Mouse (Mus musculus): Measurements from ENCODE around the gene Rcn1. TPM values are rescaled to one million over a fixed set of nuclear protein-coding genes. Genes with fewer than 3 reads are reported as not detected.

Gene Rcn1
- polyA plus RNA-seq, 1 experiment, result 97.3 TPM

- H3K36me3 ChIP-seq (ENCODE audit: control insufficient read depth, insufficient read depth), result no peaks in the 10 kb centered on the region
- no peak overlapping the region for H3ac ChIP-seq (ENCODE audit: control insufficient read depth, insufficient read length, low read depth)
- TF ChIP-seq USF1 (IDR thresholded peaks at IDR 0.05; ENCODE audit: low read depth), result no peak
- TF ChIP-seq FOSL1 (IDR thresholded peaks at IDR 0.05; ENCODE audit: insufficient read depth, low read length, poor library complexity, severe bottlenecking), result no peak
- TF ChIP-seq CEBPB (IDR thresholded peaks at IDR 0.05; ENCODE audit: low read depth), result no peak
- TF ChIP-seq MAX (IDR thresholded peaks at IDR 0.05), result no peak
- no peak for TF ChIP-seq MYOG (IDR thresholded peaks at IDR 0.05; ENCODE audit: control insufficient read depth, extremely low read depth, insufficient read length)
- no peak for TF ChIP-seq MYOD1 (IDR thresholded peaks at IDR 0.05; ENCODE audit: control insufficient read depth, insufficient read length, low read depth)
- no peak for TF ChIP-seq CTCF (IDR thresholded peaks at IDR 0.05; ENCODE audit: control insufficient read depth, insufficient read depth, insufficient read length)
- H3K27me3 ChIP-seq (ENCODE audit: control insufficient read depth, insufficient read depth, insufficient read length), result no peaks in the 10 kb centered on the region
- H3K4me3 ChIP-seq (ENCODE audit: insufficient read depth, poor library complexity, severe bottlenecking), result no peak overlapping the region
- H3K79me2 ChIP-seq (ENCODE audit: control insufficient read depth, insufficient read depth), result no peaks in the 10 kb centered on the region
- H3K79me3 ChIP-seq (ENCODE audit: low read depth), result no peaks in the 10 kb centered on the region
These were observed 18.5 kb upstream of the Rcn1 start for GRCm38 (mm10) chr2:105417663-105418062.

GRCm38 (mm10) chr2:105416660-105417348 lies 17.7 kb upstream of the Rcn1 start:
- H3K36me3 ChIP-seq (ENCODE audit: control insufficient read depth, insufficient read depth), result no peaks in the 10 kb centered on the region
- no peak for TF ChIP-seq USF1 (IDR thresholded peaks at IDR 0.05; ENCODE audit: low read depth)
- no peak for TF ChIP-seq MYOG (IDR thresholded peaks at IDR 0.05; ENCODE audit: control insufficient read depth, extremely low read depth, insufficient read length)
- no peak for TF ChIP-seq CEBPB (IDR thresholded peaks at IDR 0.05; ENCODE audit: low read depth)
- TF ChIP-seq MYOD1 (IDR thresholded peaks at IDR 0.05; ENCODE audit: control insufficient read depth, insufficient read length, low read depth), result no peak
- no peak for TF ChIP-seq CTCF (IDR thresholded peaks at IDR 0.05; ENCODE audit: control insufficient read depth, insufficient read depth, insufficient read length)
- TF ChIP-seq MAX (IDR thresholded peaks at IDR 0.05), result no peak
- no peak for TF ChIP-seq FOSL1 (IDR thresholded peaks at IDR 0.05; ENCODE audit: insufficient read depth, low read length, poor library complexity, severe bottlenecking)
- H3K4me3 ChIP-seq (ENCODE audit: insufficient read depth, poor library complexity, severe bottlenecking), result no peak overlapping the region
- no peak overlapping the region for H3ac ChIP-seq (ENCODE audit: control insufficient read depth, insufficient read length, low read depth)
- no peaks in the 10 kb centered on the region for H3K79me3 ChIP-seq (ENCODE audit: low read depth)
- H3K79me2 ChIP-seq (ENCODE audit: control insufficient read depth, insufficient read depth), result no peaks in the 10 kb centered on the region
- H3K27me3 ChIP-seq (ENCODE audit: control insufficient read depth, insufficient read depth, insufficient read length), result no peaks in the 10 kb centered on the region

- Histone ChIP-seq H3K4me3 (ENCODE audit: insufficient read depth, poor library complexity, severe bottlenecking) (no peak overlapping the region), H3ac (ENCODE audit: control insufficient read depth, insufficient read length, low read depth) (no peak overlapping the region), H3K36me3 (ENCODE audit: control insufficient read depth, insufficient read depth) (no peaks in the 10 kb centered on the region), H3K79me3 (ENCODE audit: low read depth) (no peaks in the 10 kb centered on the region), H3K79me2 (ENCODE audit: control insufficient read depth, insufficient read depth) (no peaks in the 10 kb centered on the region), H3K27me3 (ENCODE audit: control insufficient read depth, insufficient read depth, insufficient read length) (no peaks in the 10 kb centered on the region)
- TF ChIP-seq CTCF (IDR thresholded peaks at IDR 0.05; ENCODE audit: control insufficient read depth, insufficient read depth, insufficient read length) (no peak), MYOD1 (IDR thresholded peaks at IDR 0.05; ENCODE audit: control insufficient read depth, insufficient read length, low read depth) (no peak), FOSL1 (IDR thresholded peaks at IDR 0.05; ENCODE audit: insufficient read depth, low read length, poor library complexity, severe bottlenecking) (no peak), CEBPB (IDR thresholded peaks at IDR 0.05; ENCODE audit: low read depth) (no peak), MAX (IDR thresholded peaks at IDR 0.05) (no peak), USF1 (IDR thresholded peaks at IDR 0.05; ENCODE audit: low read depth) (no peak), MYOG (IDR thresholded peaks at IDR 0.05; ENCODE audit: control insufficient read depth, extremely low read depth, insufficient read length) (no peak)
These were observed 17.0 kb upstream of the Rcn1 start for GRCm38 (mm10) chr2:105416046-105416659.

GRCm38 (mm10) chr2:105414309-105414708 lies 15.2 kb upstream of the Rcn1 start:
- Histone ChIP-seq H3K36me3 (ENCODE audit: control insufficient read depth, insufficient read depth) (no peaks in the 10 kb centered on the region), H3ac (ENCODE audit: control insufficient read depth, insufficient read length, low read depth) (no peak overlapping the region), H3K27me3 (ENCODE audit: control insufficient read depth, insufficient read depth, insufficient read length) (no peaks in the 10 kb centered on the region), H3K79me3 (ENCODE audit: low read depth) (no peaks in the 10 kb centered on the region), H3K4me3 (ENCODE audit: insufficient read depth, poor library complexity, severe bottlenecking) (no peak overlapping the region), H3K79me2 (ENCODE audit: control insufficient read depth, insufficient read depth) (no peaks in the 10 kb centered on the region)
- no peak for TF ChIP-seq MYOG (IDR thresholded peaks at IDR 0.05; ENCODE audit: control insufficient read depth, extremely low read depth, insufficient read length)
- no peak for TF ChIP-seq FOSL1 (IDR thresholded peaks at IDR 0.05; ENCODE audit: insufficient read depth, low read length, poor library complexity, severe bottlenecking)
- TF ChIP-seq MAX (IDR thresholded peaks at IDR 0.05), result no peak
- no peak for TF ChIP-seq USF1 (IDR thresholded peaks at IDR 0.05; ENCODE audit: low read depth)
- no peak for TF ChIP-seq CEBPB (IDR thresholded peaks at IDR 0.05; ENCODE audit: low read depth)
- no peak for TF ChIP-seq CTCF (IDR thresholded peaks at IDR 0.05; ENCODE audit: control insufficient read depth, insufficient read depth, insufficient read length)
- TF ChIP-seq MYOD1 (IDR thresholded peaks at IDR 0.05; ENCODE audit: control insufficient read depth, insufficient read length, low read depth), result no peak

- Histone ChIP-seq H3K79me2 (ENCODE audit: control insufficient read depth, insufficient read depth) (no peaks in the 10 kb centered on the region), H3K27me3 (ENCODE audit: control insufficient read depth, insufficient read depth, insufficient read length) (no peaks in the 10 kb centered on the region), H3K36me3 (ENCODE audit: control insufficient read depth, insufficient read depth) (no peaks in the 10 kb centered on the region), H3ac (ENCODE audit: control insufficient read depth, insufficient read length, low read depth) (no peak overlapping the region), H3K4me3 (ENCODE audit: insufficient read depth, poor library complexity, severe bottlenecking) (no peak overlapping the region), H3K79me3 (ENCODE audit: low read depth) (no peaks in the 10 kb centered on the region)
- no peak for TF ChIP-seq MYOG (IDR thresholded peaks at IDR 0.05; ENCODE audit: control insufficient read depth, extremely low read depth, insufficient read length)
- TF ChIP-seq MYOD1 (IDR thresholded peaks at IDR 0.05; ENCODE audit: control insufficient read depth, insufficient read length, low read depth), result no peak
- no peak for TF ChIP-seq CEBPB (IDR thresholded peaks at IDR 0.05; ENCODE audit: low read depth)
- no peak for TF ChIP-seq MAX (IDR thresholded peaks at IDR 0.05)
These were observed 10.1 kb upstream of the Rcn1 start for GRCm38 (mm10) chr2:105409253-105409652.

Data from C2C12 (cell line).